ENCODE assay signal across 23 mouse cellular contexts in the genomic region with DNA sequence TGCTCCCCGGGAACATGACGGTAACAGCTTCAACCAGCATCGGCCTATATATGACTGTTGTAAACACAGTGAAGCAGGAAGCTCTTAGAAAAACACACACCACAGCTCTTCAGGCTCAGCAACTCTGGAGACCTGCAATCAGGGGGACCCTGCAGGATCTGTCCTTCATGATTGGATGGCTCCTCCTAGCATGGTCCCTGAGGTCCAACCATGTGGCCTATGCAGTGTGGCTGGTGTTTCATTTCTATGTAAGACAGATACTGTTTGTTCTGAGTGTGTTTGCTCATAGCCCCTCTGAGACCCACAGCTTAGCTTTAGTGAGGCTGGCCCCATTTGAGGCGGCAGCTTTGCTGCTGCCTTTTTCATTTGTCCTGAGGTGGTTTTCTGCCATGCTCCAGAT.
"Had no signal": no experiment of that assay in that cellular context is flagged by ENCODE, and none has a peak within 500 bp of the region (broad histone marks: within the 10 kb centered on the region; RNA-seq: fewer than 3 reads in every experiment).

No protein-coding gene starts in this region.

- H3K9ac ChIP-seq: liver, embryonic 12.5 days; liver, embryonic 15.5 days; lung, embryonic 15.5 days; midbrain, embryonic 12.5 days; neural tube, embryonic 12.5 days had no signal

- H3K4me3 ChIP-seq: layer of hippocampus, adult 2 months; liver, embryonic 12.5 days; liver, embryonic 15.5 days; lung, embryonic 15.5 days; megakaryocyte, embryonic 14.5 days; midbrain, embryonic 12.5 days; neural tube, embryonic 12.5 days had no signal

- H3K4me1 ChIP-seq: lung, embryonic 15.5 days; midbrain, embryonic 12.5 days; neural tube, embryonic 12.5 days had no signal

- H3K27me3 ChIP-seq: lung, embryonic 15.5 days; midbrain, embryonic 12.5 days; neural tube, embryonic 12.5 days had no signal

- ATAC-seq: liver, embryonic 12.5 days; midbrain, embryonic 16.5 days had no signal

- H3K27ac ChIP-seq: kidney, postnatal 0 days; layer of hippocampus, adult 2 months; liver, embryonic 12.5 days; liver, embryonic 15.5 days; lung, embryonic 15.5 days; midbrain, embryonic 12.5 days; neural tube, embryonic 12.5 days; stomach, postnatal 0 days had no signal

- H3K9me3 ChIP-seq: liver, embryonic 12.5 days; liver, embryonic 15.5 days; lung, embryonic 15.5 days; neural tube, embryonic 12.5 days had no signal

- H3K4me2 ChIP-seq: liver, embryonic 12.5 days; liver, embryonic 15.5 days; lung, embryonic 15.5 days; midbrain, embryonic 12.5 days; neural tube, embryonic 12.5 days had no signal

- H3K36me3 ChIP-seq: liver, embryonic 12.5 days; liver, embryonic 15.5 days; lung, embryonic 15.5 days; midbrain, embryonic 12.5 days; neural tube, embryonic 12.5 days had no signal

- DNase-seq: kidney, adult 2 months; kidney, postnatal 25 days; layer of hippocampus, adult 9-11 months; liver; lung, adult 18-20 months; lung, postnatal 10 days; lung, postnatal 36 days; right cerebral cortex, adult 18-20 months; right cerebral cortex, postnatal 14 days; right cerebral cortex, postnatal 4 days; thymus, adult 2 months; thymus, postnatal 14 days; thymus, postnatal 4 days had no signal
